Mouse (Mus musculus) E14TG2a.4 (cell line): Measurements from ENCODE around the gene Sema7a.

Experiments used
- CTCF ChIP-seq: conservative IDR thresholded peaks from 2 replicates; pipeline ENCODE4 v1.5.1; 2014; ENCODE audit warnings: low read length
- NANOG ChIP-seq: IDR thresholded peaks from 2 replicates; pipeline ENCODE4 v1.6.1; 2014; ENCODE audit warnings: borderline replicate concordance, low read length, mixed read lengths

DNA sequence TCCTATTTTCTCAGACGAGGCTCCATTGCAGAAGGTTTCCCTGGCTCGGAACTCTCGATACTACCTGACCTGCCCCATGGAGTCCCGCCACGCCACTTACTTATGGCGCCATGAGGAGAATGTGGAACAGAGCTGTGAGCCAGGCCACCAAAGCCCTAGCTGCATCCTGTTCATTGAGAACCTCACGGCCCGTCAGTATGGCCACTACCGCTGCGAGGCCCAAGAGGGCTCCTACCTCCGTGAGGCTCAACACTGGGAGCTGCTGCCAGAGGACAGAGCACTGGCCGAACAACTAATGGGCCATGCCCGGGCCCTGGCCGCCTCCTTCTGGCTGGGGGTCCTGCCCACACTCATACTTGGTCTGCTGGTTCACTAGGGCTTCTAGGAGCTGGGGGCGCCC is 21.3 kb downstream of the Sema7a start:
- TF ChIP-seq CTCF (no peak), NANOG (no peak)
